Mouse (Mus musculus) spleen, adult 2 months (tissue): ENCODE measurements around the gene Ip6k3.

Experiments
- CTCF ChIP-seq: fragments of 200-500 bp; IDR thresholded peaks from 2 replicates; pipeline ENCODE4 v1.5.1; 2011; ENCODE audit warnings: mild to moderate bottlenecking, inconsistent platforms; ENCODE audit not compliant: insufficient read depth, insufficient read length, insufficient replicate concordance; ENCODE audit errors: extremely low read depth
- POLR2A ChIP-seq: fragments of 200-500 bp; IDR thresholded peaks from 2 replicates; pipeline ENCODE4 v1.6.1; 2011; ENCODE audit warnings: low read depth, low read length, inconsistent platforms

GRCm38 (mm10) chr17:27130246-27130645 is 37.3 kb downstream of the Ip6k3 start:
- TF ChIP-seq CTCF (no peak), POLR2A (no peak)
